Mouse (Mus musculus) MEL (cell line): ENCODE data around the gene Stum.

Experiments
- NRF1 ChIP-seq: IDR thresholded peaks from 2 replicates; pipeline ENCODE4 v1.6.1; 2014; ENCODE audit warnings: low read depth, mild to moderate bottlenecking, inconsistent platforms, low read length, improper control_type of control experiment, moderate library complexity; ENCODE audit not compliant: poor library complexity, insufficient read depth, severe bottlenecking
- POLR2A ChIP-seq, 2 experiments: IDR thresholded peaks; 2 replicates each; pipeline ENCODE4 v1.6.1; 2011 to 2012; ENCODE audit warnings: low read length in 2 of 2, mild to moderate bottlenecking in 2 of 2, control low read depth in 1 of 2, improper control_type of control experiment in 1 of 2, low read depth in 1 of 2, moderate library complexity in 1 of 2; ENCODE audit not compliant: control insufficient read depth in 1 of 2, insufficient read depth in 1 of 2, poor library complexity in 1 of 2

DNA sequence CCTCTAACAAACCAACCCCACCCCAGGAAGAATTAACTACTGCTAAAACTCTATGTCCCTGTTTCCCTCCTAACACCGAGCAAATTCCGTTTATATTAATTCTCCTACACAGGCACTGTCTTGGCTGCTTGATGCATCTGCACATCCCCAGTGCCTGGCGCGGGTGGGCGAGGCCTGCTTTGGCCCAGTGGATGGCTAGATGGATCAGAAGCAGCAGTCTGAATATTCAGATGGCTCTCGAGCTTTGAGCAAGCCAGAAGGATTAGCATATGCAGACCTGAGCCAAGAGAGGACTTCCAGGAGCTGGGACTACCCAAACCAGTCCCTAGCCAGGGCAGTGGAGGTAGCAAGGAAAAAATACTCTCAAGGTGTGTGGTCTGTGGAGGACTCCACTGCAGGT, 3.0 kb downstream of the Stum start:
- no peak for TF ChIP-seq POLR2A (IDR thresholded peaks at IDR 0.05; ENCODE audit: control insufficient read depth in 1 of 2, insufficient read depth in 1 of 2, low read depth in 1 of 2, low read length in 2 of 2, poor library complexity in 1 of 2)
- TF ChIP-seq NRF1: no peak
